In genomic region chr15:81729792-81730635, GRCm38 (mm10) we compare ENCODE assay signal across 8 mouse cellular contexts. TPM values are rescaled to one million over a fixed set of nuclear protein-coding genes. Genes with fewer than 3 reads are reported as not detected.
A peak's percentile ranks its signal among the peaks of the same experiment; 100 is the strongest.
DNase-seq lines count a peak whose midpoint lies in the region; ATAC-seq lines count a peak whose summit lies in the region.

No protein-coding gene starts in this region.

- peak; percentile 99 for ATAC-seq in inflammation-experienced regulatory T-cells, adult 6 months
- ATAC-seq in megakaryocyte-erythroid progenitor cell, adult 5-6 weeks (replicated peaks; ENCODE audit: low FRiP score, low TSS enrichment, poor library complexity, severe bottlenecking), result peak; percentile 97

- intact Hi-C loops in gastrocnemius, postnatal 14 days (cut with DNase I; ENCODE audit: low total_unique reads), result no loop called here
- intact Hi-C loops in left cerebral cortex, postnatal 10 days (cut with DNase I), result no loop called here

- peak; percentile 99 for DNase-seq in adrenal gland, adult (ENCODE audit: inconsistent age in 2 of 2, low spot score in 1 of 2)
- DNase-seq in embryo, embryonic 10.5 days (ENCODE audit: low spot score), result peak; percentile 99
- peak; percentile 98 for DNase-seq in gastrocnemius, postnatal 14 days
- DNase-seq in left cerebral cortex, postnatal 10 days (ENCODE audit: extremely low spot score in 1 of 2, low spot score in 2 of 2), result peak; percentile 98 to 99
- peak; percentile 99 for DNase-seq in right cerebral cortex, postnatal 25 days
- DNase-seq in urinary bladder, postnatal 4 days (ENCODE audit: low spot score in 2 of 2), result peak; percentile 95 to 97

RNA-seq across cellular contexts. Expression of gene Zc3h7b, which starts 14.8 kb away (rescaled TPM):
- 10 to 100 TPM; 30.8 to 37.9 TPM for total RNA-seq in gastrocnemius, postnatal 14 days (2021)
- 1 to 10 TPM; 4.3 to 8.1 (median 5.7) TPM for polyA plus RNA-seq in inflammation-experienced regulatory T-cells, adult 6 months (2017; shearing (Covaris generic))
- total RNA-seq in left cerebral cortex, postnatal 10 days (2021), result 100 to 1,000 TPM; 192 to 212 TPM
- total RNA-seq in megakaryocyte-erythroid progenitor cell, adult 5-6 weeks (2014; fragmentation: Nextera tagmentation), result 34.9 and 35.7 TPM in 2 replicates
- 19.2 and 22.4 TPM in 2 replicates for total RNA-seq in megakaryocyte-erythroid progenitor cell, adult 5-6 weeks (2017)

RNA-seq across cellular contexts. Expression of gene Rangap1, which starts 15.3 kb away (rescaled TPM):
- total RNA-seq in gastrocnemius, postnatal 14 days (2021), result 10 to 100 TPM; 24.8 to 27.8 TPM
- 10 to 100 TPM; 43.0 to 72.2 (median 45.8) TPM for polyA plus RNA-seq in inflammation-experienced regulatory T-cells, adult 6 months (2017; shearing (Covaris generic))
- total RNA-seq in left cerebral cortex, postnatal 10 days (2021), result 100 to 1,000 TPM; 200 to 211 TPM
- 84.8 and 93.4 TPM in 2 replicates for total RNA-seq in megakaryocyte-erythroid progenitor cell, adult 5-6 weeks (2014; fragmentation: Nextera tagmentation)
- total RNA-seq in megakaryocyte-erythroid progenitor cell, adult 5-6 weeks (2017), result 111 and 144 TPM in 2 replicates

RNA-seq across cellular contexts. Expression of gene Chadl, which starts 32.9 kb away (rescaled TPM):
- 1 to 10 TPM in 1 of 2 experiments, under 1 TPM in 1; 0.91 to 1.8 TPM for total RNA-seq in gastrocnemius, postnatal 14 days (2021)
- polyA plus RNA-seq in inflammation-experienced regulatory T-cells, adult 6 months (2017; shearing (Covaris generic)), result 1 to 10 TPM; 1.0 to 2.6 (median 1.3) TPM
- 10 to 100 TPM; 20.6 to 25.4 TPM for total RNA-seq in left cerebral cortex, postnatal 10 days (2021)
- not detected in 2 replicates for total RNA-seq in megakaryocyte-erythroid progenitor cell, adult 5-6 weeks (2014; fragmentation: Nextera tagmentation)
- total RNA-seq in megakaryocyte-erythroid progenitor cell, adult 5-6 weeks (2017), result 0.09 TPM in 1 of 2 replicates, not detected in the other

Comparison
In these comparisons a context has a peak if more than half of its experiments do, and no peak if none do; other contexts are left out.
1. Peak in every context shown above with its lines: DNase-seq and ATAC-seq.
2. RNA of gene Zc3h7b, which starts 14.8 kb away (total RNA-seq): 192 to 212 TPM in left cerebral cortex, postnatal 10 days; 30.8 to 37.9 TPM in gastrocnemius, postnatal 14 days and 19.2 to 35.7 TPM in megakaryocyte-erythroid progenitor cell, adult 5-6 weeks; every median in the first group is over 4 times any median in the second.
3. RNA of gene Chadl, which starts 32.9 kb away (total RNA-seq): 20.6 to 25.4 TPM in left cerebral cortex, postnatal 10 days; 0.91 to 1.8 TPM in gastrocnemius, postnatal 14 days and 0.09 TPM in megakaryocyte-erythroid progenitor cell, adult 5-6 weeks; every median in the first group is over 4 times any median in the second.